Mouse (Mus musculus) neutrophil, adult 5-6 weeks (primary cell): ENCODE data around the gene Map6. TPM values are rescaled to one million over a fixed set of nuclear protein-coding genes. Genes with fewer than 3 reads are reported as not detected.
"Not testable (repeated sequence)": the region's sequence is repeated elsewhere in the genome, so short reads cannot be mapped to it uniquely, and the experiment has no call there.

Experiments used
- ATAC-seq: fragments of 151-379, 151-347 bp; 2 replicates; pipeline ENCODE4 v1.8.0; 2017; ENCODE audit warnings: mild to moderate bottlenecking, moderate TSS enrichment; ENCODE audit not compliant: insufficient number of reproducible peaks, poor library complexity, low FRiP score, severe bottlenecking; ENCODE audit errors: extremely low read depth
- total RNA-seq: library from RNA; stranded (forward); fragments of 200-1000 nt; gene quantifications from 2 replicates; pipeline ENCODE4 v1.2.3, GENCODE M21; 2017

Map6 gene
- total RNA-seq, 1 experiment from 2014 or later = 0.93 TPM

GRCm38 (mm10) chr7:99349782-99350720 is 82.8 kb downstream of the Map6 start:
- no peak for ATAC-seq

- ATAC-seq = no peak
Observed at GRCm38 (mm10) chr7:99351104-99351801, 84.0 kb downstream of the Map6 start.

GRCm38 (mm10) chr7:99351802-99352517 is 84.7 kb downstream of the Map6 start:
- no peak for ATAC-seq

- no peak for ATAC-seq
Observed at GRCm38 (mm10) chr7:99352526-99353400, 85.5 kb downstream of the Map6 start, which contains the start of gene Serpinh1. TSS of gene Serpinh1 (minus strand) at chr7:99353239.

- no peak for ATAC-seq
Observed at GRCm38 (mm10) chr7:99355731-99356131, 88.5 kb downstream of the Map6 start.

GRCm38 (mm10) chr7:99356244-99356930 is 89.1 kb downstream of the Map6 start:
- ATAC-seq = no peak

GRCm38 (mm10) chr7:99357201-99357600 is 90.0 kb downstream of the Map6 start:
- ATAC-seq = no peak

GRCm38 (mm10) chr7:99358371-99358770 is 91.1 kb downstream of the Map6 start:
- no peak for ATAC-seq

GRCm38 (mm10) chr7:99360021-99360802 is 93.0 kb downstream of the Map6 start:
- no peak for ATAC-seq

GRCm38 (mm10) chr7:99360803-99361414 is 93.7 kb downstream of the Map6 start:
- ATAC-seq = no peak

- no peak for ATAC-seq
Observed at GRCm38 (mm10) chr7:99362137-99362536, 94.9 kb downstream of the Map6 start.

GRCm38 (mm10) chr7:99365069-99365468 is 97.8 kb downstream of the Map6 start:
- ATAC-seq = 0 out of 2 replicates have a peak, but pooled peaks have one; percentile 23

GRCm38 (mm10) chr7:99366716-99367115 is 99.5 kb downstream of the Map6 start:
- ATAC-seq = no peak

GRCm38 (mm10) chr7:99374325-99374724 is 107.1 kb downstream of the Map6 start:
- ATAC-seq = not testable (repeated sequence)

GRCm38 (mm10) chr7:99375455-99375854 is 108.2 kb downstream of the Map6 start:
- peak; percentile 62; the same call in 1 of the 2 replicates for ATAC-seq

GRCm38 (mm10) chr7:99378870-99379269 is 111.6 kb downstream of the Map6 start:
- no peak for ATAC-seq
